Mouse (Mus musculus): ENCODE measurements around the gene Cpt1a. TPM values are rescaled to one million over a fixed set of nuclear protein-coding genes. Genes with fewer than 3 reads are reported as not detected.

The Cpt1a gene
- polyA plus RNA-seq, 1 experiment from 2014 or later: 62.0 TPM

GRCm38 (mm10) chr19:3363510-3363909, 41.4 kb downstream of the Cpt1a start:
- Histone ChIP-seq H3K4me1 (replicated peaks; ENCODE audit: control insufficient read depth, insufficient read depth) (no peaks in the 10 kb centered on the region), H3K27me3 (ENCODE audit: control insufficient read depth, insufficient read depth, low read length) (no peaks in the 10 kb centered on the region), H3K27ac (replicated peaks) (no peak overlapping the region), H3K4me2 (replicated peaks; ENCODE audit: low read depth) (no peak overlapping the region), H3K9me3 (ENCODE audit: control insufficient read depth, low read length) (no peaks in the 10 kb centered on the region), H3K9ac (ENCODE audit: low read length) (no peak overlapping the region), H3K4me3 (ENCODE audit: low read depth, low read length) (no peak overlapping the region), H3K36me3 (ENCODE audit: control insufficient read depth, insufficient read depth, low read length) (peaks cover 37% of the 10 kb centered on the region)
- WGBS: 92% methylated on average over 4 of the region's 4 CpGs
- ATAC-seq (ENCODE audit: low FRiP score, low TSS enrichment): no peak
- TF ChIP-seq EP300 (optimal IDR thresholded peaks at IDR 0.05) (no peak), CTCF (IDR thresholded peaks at IDR 0.05; ENCODE audit: low read depth) (no peak)
- DNase-seq (ENCODE audit: low spot score): no peak

GRCm38 (mm10) chr19:3365089-3365488, 43.0 kb downstream of the Cpt1a start:
- ATAC-seq (ENCODE audit: low FRiP score, low TSS enrichment): no peak
- Histone ChIP-seq H3K4me2 (replicated peaks; ENCODE audit: low read depth) (no peak overlapping the region), H3K27me3 (ENCODE audit: control insufficient read depth, insufficient read depth, low read length) (no peaks in the 10 kb centered on the region), H3K9me3 (ENCODE audit: control insufficient read depth, low read length) (no peaks in the 10 kb centered on the region), H3K27ac (replicated peaks) (no peak overlapping the region), H3K4me1 (replicated peaks; ENCODE audit: control insufficient read depth, insufficient read depth) (no peaks in the 10 kb centered on the region), H3K4me3 (ENCODE audit: low read depth, low read length) (no peak overlapping the region), H3K9ac (ENCODE audit: low read length) (no peak overlapping the region), H3K36me3 (ENCODE audit: control insufficient read depth, insufficient read depth, low read length) (peaks cover 46% of the 10 kb centered on the region)
- WGBS: 96% methylated on average over 3 of the region's 3 CpGs
- no peak for DNase-seq (ENCODE audit: low spot score)
- TF ChIP-seq EP300 (optimal IDR thresholded peaks at IDR 0.05) (no peak), CTCF (IDR thresholded peaks at IDR 0.05; ENCODE audit: low read depth) (peak; percentile 48)

GRCm38 (mm10) chr19:3368276-3368675, 46.1 kb downstream of the Cpt1a start:
- DNase-seq (ENCODE audit: low spot score) (no peak), ATAC-seq (ENCODE audit: low FRiP score, low TSS enrichment) (no peak)
- no peak overlapping the region for H3K4me3 ChIP-seq (ENCODE audit: low read depth, low read length)
- H3K27ac ChIP-seq (replicated peaks): no peak overlapping the region
- no peaks in the 10 kb centered on the region for H3K4me1 ChIP-seq (replicated peaks; ENCODE audit: control insufficient read depth, insufficient read depth)
- whole genome bisulfite sequencing: 92% methylated on average over 3 of the region's 3 CpGs
- peaks cover 35% of the 10 kb centered on the region for H3K36me3 ChIP-seq (ENCODE audit: control insufficient read depth, insufficient read depth, low read length)
- no peaks in the 10 kb centered on the region for H3K9me3 ChIP-seq (ENCODE audit: control insufficient read depth, low read length)
- H3K27me3 ChIP-seq (ENCODE audit: control insufficient read depth, insufficient read depth, low read length): no peaks in the 10 kb centered on the region
- H3K9ac ChIP-seq (ENCODE audit: low read length): no peak overlapping the region
- no peak overlapping the region for H3K4me2 ChIP-seq (replicated peaks; ENCODE audit: low read depth)
- TF ChIP-seq CTCF (IDR thresholded peaks at IDR 0.05; ENCODE audit: low read depth) (peak; percentile 22; the same call in 1 of the 2 replicates), EP300 (optimal IDR thresholded peaks at IDR 0.05) (no peak)

GRCm38 (mm10) chr19:3373380-3373779, 51.2 kb downstream of the Cpt1a start:
- Histone ChIP-seq H3K27ac (replicated peaks) (no peak overlapping the region), H3K27me3 (ENCODE audit: control insufficient read depth, insufficient read depth, low read length) (no peaks in the 10 kb centered on the region), H3K9me3 (ENCODE audit: control insufficient read depth, low read length) (no peaks in the 10 kb centered on the region), H3K4me2 (replicated peaks; ENCODE audit: low read depth) (no peak overlapping the region), H3K36me3 (ENCODE audit: control insufficient read depth, insufficient read depth, low read length) (peaks cover 25% of the 10 kb centered on the region), H3K9ac (ENCODE audit: low read length) (no peak overlapping the region), H3K4me1 (replicated peaks; ENCODE audit: control insufficient read depth, insufficient read depth) (no peaks in the 10 kb centered on the region), H3K4me3 (ENCODE audit: low read depth, low read length) (no peak overlapping the region)
- ATAC-seq (ENCODE audit: low FRiP score, low TSS enrichment) (no peak), DNase-seq (ENCODE audit: low spot score) (no peak)
- 63% methylated on average over 12 of the region's 12 CpGs for WGBS
- TF ChIP-seq CTCF (IDR thresholded peaks at IDR 0.05; ENCODE audit: low read depth) (no peak), EP300 (optimal IDR thresholded peaks at IDR 0.05) (no peak)

GRCm38 (mm10) chr19:3374028-3374427, 51.9 kb downstream of the Cpt1a start:
- ATAC-seq (ENCODE audit: low FRiP score, low TSS enrichment) (no peak), DNase-seq (ENCODE audit: low spot score) (peak; percentile 30)
- H3K4me3 ChIP-seq (ENCODE audit: low read depth, low read length): no peak overlapping the region
- H3K9ac ChIP-seq (ENCODE audit: low read length): no peak overlapping the region
- no peak overlapping the region for H3K4me2 ChIP-seq (replicated peaks; ENCODE audit: low read depth)
- H3K27me3 ChIP-seq (ENCODE audit: control insufficient read depth, insufficient read depth, low read length): no peaks in the 10 kb centered on the region
- no peaks in the 10 kb centered on the region for H3K4me1 ChIP-seq (replicated peaks; ENCODE audit: control insufficient read depth, insufficient read depth)
- H3K27ac ChIP-seq (replicated peaks): no peak overlapping the region
- peak; percentile 56 for TF ChIP-seq CTCF (IDR thresholded peaks at IDR 0.05; ENCODE audit: low read depth)
- TF ChIP-seq EP300 (optimal IDR thresholded peaks at IDR 0.05): no peak
- no peaks in the 10 kb centered on the region for H3K9me3 ChIP-seq (ENCODE audit: control insufficient read depth, low read length)
- 49% methylated on average over 2 of the region's 2 CpGs for WGBS
- peaks cover 21% of the 10 kb centered on the region for H3K36me3 ChIP-seq (ENCODE audit: control insufficient read depth, insufficient read depth, low read length)

GRCm38 (mm10) chr19:3375945-3376495, 53.9 kb downstream of the Cpt1a start:
- ATAC-seq (ENCODE audit: low FRiP score, low TSS enrichment): no peak
- Histone ChIP-seq H3K4me2 (replicated peaks; ENCODE audit: low read depth) (no peak overlapping the region), H3K27me3 (ENCODE audit: control insufficient read depth, insufficient read depth, low read length) (no peaks in the 10 kb centered on the region), H3K36me3 (ENCODE audit: control insufficient read depth, insufficient read depth, low read length) (peaks cover 19% of the 10 kb centered on the region), H3K4me3 (ENCODE audit: low read depth, low read length) (no peak overlapping the region), H3K9ac (ENCODE audit: low read length) (no peak overlapping the region), H3K4me1 (replicated peaks; ENCODE audit: control insufficient read depth, insufficient read depth) (no peaks in the 10 kb centered on the region), H3K9me3 (ENCODE audit: control insufficient read depth, low read length) (no peaks in the 10 kb centered on the region), H3K27ac (replicated peaks) (no peak overlapping the region)
- no peak for DNase-seq (ENCODE audit: low spot score)
- TF ChIP-seq CTCF (IDR thresholded peaks at IDR 0.05; ENCODE audit: low read depth) (no peak), EP300 (optimal IDR thresholded peaks at IDR 0.05) (no peak)
- WGBS: 68% methylated on average over 7 of the region's 7 CpGs

All from stomach, postnatal 0 days (tissue).